Mouse (Mus musculus) right cerebral cortex, postnatal 25 days (tissue): ENCODE measurements at regions not wholly inside any gene's neighbourhood (a gene's known extent, or its start where the extent isn't known, plus 50 kb on each side); places are given as distances from the start of the nearest gene placed in this dataset.
A peak's percentile ranks its signal among the peaks of the same experiment; 100 is the strongest.
"Not testable (repeated sequence)": the region's sequence is repeated elsewhere in the genome, so short reads cannot be mapped to it uniquely, and the experiment has no call there.

ENCODE experiments used
- DNase-seq: peaks from one replicate; pipeline ENCODE4 v3.0.0; 2022

DNA sequence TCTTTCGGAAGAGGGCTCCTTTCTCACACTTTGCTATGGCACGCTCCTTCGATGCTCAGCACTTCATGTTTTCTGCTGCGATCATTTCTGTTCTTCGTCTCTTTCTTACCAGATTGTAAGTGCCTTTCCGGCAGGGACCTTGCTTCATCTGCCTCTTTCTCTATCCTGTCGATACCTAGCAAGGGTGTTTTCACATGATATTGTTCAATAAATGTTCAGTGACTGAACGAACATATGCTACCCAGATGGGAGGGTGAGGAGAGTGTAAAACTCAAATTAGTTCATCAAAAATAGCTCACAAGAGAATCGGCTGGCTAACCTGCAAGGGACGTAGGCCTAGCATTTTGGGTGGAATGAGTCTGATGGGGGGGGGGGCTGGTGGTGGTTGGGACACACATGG is 272.5 kb downstream of the Etnk1 start:
- DNase-seq = no peak

DNA sequence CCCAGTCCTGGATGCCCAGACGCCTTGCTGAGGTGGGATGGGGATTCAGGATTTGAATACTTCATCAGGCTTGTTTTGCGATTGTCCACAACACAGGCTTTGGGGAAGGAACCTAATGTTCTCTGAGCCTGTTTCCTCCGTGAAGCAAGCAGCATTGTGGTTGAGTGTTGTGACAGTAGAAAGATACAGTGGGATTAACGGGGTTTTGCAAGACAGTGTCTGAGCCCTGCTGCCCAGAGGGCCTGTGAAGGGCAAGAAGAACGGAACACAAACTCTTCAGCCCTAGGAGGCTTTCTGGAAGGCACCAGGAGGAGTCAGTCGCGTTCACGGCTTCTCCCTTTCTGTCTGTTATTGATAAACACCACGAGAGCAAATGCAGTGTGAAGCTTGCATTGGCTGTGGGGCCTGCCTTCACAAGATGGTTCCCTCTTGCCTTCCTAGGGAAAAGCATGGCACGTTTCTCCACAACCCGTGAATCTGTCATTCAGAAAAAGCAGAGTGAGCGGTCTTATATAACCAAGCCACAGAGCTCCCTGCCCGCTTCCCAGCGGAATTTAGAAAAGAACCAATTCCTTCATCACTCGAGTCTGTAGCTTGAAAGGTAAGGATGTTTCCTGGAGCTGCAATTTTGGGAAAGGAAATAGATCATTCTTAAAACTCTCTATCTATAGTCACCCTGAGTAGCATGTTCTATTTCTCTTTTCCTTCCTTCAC is 273.4 kb downstream of the Etnk1 start:
- DNase-seq = no peak

DNA sequence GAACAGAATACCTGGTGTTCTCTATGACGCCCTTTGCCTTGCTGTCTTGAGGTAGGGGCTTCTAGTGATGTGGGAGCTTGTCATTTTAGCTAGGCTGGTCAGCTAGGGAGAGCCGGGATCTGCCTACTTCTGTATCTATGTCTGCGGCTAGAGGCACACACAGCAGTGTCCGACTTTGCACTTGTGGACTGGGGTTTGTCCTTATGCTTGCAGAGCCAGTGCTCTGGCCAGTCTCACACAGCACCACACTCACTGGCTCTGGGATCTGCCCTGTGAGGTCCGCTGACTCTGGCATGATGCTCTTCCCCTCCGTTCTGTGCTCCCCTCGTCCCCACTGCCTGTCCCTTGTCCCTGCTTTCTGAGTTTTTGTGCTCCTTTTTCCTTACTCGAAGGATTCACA is 275.3 kb downstream of the Etnk1 start:
- no peak for DNase-seq

DNA sequence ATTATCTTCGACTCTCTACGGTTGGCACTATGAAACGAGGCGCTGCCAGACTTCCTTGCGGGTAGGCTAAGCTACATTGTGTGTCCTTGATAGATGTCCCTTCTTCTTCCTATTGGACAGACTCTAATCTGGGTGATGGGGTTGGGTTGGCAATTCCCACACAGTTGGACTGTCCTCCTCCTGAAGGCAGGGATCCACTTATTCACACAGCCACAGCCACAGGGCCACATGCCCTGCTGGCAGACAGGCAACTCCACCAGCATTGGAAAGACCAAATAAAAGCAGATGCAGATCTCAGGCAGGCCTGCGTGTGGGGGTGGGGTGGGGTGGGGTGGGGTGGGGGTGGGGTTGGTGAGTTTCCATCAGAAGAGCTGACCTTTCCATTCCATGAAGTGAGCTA is 276.4 kb downstream of the Etnk1 start:
- no peak for DNase-seq

DNA sequence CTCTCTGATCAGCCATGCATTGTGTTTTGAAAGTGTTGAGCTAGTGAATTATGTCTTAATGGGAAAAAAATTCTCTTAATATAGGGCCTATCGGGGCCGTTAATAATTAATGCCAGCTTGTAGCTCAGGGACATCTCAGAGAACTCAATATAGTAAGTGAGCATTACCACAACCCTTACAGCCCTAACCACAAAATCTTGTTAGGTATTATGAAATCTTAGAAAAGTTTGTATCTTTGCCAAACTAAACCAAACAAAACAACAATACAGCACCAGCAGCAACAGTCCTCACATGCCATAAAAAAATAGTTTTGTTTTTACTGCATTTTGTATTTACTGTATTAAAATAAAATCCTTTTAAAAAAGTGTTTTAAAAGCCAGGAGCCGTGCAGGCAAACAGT is 277.8 kb downstream of the Etnk1 start:
- DNase-seq = no peak

DNA sequence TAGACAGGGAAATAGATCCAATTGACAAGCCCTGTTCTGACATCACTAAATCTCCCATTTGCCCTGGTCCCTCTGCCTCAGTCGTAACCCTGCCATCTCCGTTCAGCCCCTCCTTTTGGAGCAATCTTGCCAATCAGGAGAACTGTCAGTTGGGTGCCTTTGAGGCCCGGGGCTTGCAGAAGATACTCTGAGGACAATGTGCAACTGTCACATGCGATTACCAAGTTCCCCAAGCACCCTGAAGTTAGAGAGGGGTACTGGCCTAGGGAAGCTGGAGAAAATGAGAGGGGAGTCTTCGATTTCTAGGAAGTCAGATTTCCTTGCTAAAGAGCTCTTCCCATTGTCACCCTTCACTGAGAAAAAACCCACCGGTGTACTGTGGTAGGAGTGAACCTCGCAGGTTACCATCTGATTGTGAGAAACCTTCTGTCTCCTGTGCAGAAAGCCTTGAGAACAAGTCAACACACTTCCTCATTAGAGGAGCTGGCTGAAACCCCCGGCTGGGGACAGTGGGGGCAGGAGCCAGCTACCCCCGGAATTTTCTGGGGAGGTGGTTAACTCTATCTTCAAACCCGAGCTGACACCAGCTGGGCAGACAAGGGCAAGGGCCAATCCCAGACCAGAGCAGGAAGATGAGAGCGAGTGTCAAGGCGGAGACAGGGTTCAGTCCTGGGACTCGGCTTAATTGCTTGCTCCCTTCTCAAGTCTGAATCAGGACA is 279.0 kb downstream of the Etnk1 start:
- DNase-seq = no peak

DNA sequence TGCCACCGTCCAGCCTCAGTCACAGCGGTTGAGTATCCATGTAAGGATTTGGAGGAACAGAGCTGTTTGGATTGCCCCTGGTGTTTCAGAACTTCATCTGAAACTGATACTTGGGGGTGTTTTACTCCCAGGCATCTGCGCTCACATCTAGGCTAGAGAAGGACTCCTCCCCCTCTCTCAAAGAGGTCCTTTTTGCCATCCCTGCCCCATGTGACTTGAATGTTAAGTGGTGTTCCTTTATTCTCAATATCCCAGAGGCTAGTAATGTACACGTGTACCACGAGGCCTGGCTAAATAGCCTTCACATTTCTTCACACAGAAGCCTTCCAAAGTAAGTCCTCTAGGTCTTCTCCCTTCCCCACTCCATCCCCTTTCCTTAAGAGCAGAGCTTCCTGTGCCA is 280.0 kb downstream of the Etnk1 start:
- no peak for DNase-seq

DNA sequence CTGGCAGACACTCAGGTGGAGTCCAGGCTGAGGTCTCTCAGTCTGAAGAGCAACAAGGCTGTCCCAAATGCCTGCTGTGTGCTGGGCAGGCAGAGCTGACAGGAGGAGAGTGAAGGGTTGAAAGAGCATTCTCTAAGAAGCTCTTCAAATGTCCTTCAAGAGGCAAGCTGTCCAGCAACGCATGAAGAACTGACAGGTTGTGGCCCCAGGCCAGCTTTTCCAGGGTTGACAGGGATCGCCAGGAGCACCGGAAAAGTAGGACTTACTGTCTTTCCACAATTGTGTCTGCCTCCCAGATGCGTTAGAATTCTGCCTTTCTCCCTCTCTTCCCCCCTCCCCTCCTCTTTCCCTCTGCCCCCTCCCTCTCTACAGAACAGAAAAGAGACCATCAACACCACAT is 282.1 kb downstream of the Etnk1 start:
- no peak for DNase-seq

DNA sequence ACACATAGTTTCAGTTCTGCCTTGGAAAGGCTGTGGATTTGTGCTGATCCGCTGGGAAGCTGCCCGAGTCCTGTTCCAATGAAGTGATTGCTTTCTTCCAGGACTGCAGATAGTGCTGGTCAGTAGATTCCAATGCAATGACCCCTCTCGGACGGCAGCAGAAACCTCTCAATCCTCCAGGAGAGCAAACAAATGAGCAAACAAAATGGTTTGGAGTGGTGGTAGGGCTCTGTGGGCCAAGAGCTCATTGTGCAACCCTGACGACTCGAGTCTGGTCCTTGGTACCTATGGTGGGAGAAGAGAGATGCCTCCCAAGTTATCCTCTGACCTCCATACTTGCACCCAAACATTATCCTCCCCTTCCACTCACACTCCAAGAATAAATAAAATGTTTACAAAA is 284.8 kb downstream of the Etnk1 start:
- DNase-seq = no peak

DNA sequence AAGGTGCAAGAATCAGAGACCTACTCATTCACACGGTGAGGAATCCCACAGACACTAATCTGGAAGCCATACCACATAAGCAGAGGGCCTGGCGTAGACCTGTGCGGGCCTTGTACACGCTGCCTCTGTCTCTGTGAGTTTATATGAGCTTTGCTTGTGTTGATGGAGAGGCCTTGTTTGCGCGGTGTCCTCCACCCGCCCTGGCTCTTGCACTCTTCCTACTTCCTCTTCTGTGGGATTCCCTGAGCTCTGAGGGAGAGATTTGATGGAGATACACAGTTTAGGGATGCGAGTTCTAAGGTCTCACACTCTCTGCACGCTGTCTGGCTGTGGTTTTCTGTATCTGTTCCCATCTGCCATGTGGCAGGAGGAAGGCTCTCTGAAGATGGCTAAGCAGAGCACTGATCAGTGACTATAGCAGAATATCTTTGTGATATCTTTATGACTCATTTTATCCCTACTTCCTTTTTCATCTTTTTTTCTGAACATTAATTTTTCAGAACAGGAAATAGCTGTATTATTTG is 287.7 kb downstream of the Etnk1 start:
- no peak for DNase-seq

DNA sequence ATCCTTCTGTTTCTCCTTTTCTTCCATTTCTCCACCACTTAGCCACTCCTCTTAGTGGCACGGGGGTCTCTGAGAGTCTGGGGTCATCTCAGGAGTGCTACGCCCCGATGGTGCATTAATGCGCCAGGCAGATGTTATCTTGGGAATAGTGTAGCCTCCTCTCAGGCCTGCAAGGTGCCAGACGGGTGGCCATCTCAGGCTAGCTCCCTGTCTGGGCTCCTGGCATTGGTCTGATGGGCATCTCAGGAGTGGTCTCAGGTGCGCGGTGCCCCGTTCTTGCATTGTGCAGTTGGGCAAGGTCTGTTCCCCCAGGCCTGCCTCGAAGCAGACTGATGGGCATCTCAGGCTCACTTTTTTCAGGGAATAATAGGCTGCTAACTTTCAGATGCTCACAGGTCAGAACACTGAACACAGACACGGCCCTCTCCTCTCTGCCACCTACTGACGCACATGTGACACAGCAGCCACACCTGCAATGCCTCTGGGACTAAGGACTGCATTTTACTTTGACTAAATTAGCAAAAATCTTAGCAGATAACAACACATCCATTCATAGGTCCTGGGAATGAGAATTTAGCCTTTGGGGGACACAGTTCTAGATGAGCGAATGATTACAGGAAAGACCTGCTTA is 298.0 kb downstream of the Etnk1 start:
- DNase-seq = no peak

DNA sequence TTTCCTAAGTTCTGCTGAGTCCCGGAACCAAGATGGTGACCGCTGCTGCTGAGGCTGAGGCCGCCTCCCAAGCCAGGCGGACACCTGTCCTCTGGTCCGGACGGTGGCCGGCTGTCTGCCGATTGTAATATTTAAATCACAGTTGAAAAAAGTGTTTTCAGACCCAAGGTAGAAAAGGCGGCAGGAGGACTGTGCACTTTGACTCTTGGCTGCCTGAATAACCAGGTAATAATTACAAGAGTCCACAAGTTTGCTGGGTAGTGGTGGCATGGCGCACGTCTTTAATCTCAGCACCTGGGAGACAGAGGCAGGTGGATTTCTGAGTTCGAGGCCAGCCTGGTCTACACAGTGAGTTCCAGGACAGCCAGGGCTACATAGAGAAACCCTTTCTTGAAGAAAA is 305.7 kb downstream of the Etnk1 start:
- DNase-seq = not testable (repeated sequence)

DNA sequence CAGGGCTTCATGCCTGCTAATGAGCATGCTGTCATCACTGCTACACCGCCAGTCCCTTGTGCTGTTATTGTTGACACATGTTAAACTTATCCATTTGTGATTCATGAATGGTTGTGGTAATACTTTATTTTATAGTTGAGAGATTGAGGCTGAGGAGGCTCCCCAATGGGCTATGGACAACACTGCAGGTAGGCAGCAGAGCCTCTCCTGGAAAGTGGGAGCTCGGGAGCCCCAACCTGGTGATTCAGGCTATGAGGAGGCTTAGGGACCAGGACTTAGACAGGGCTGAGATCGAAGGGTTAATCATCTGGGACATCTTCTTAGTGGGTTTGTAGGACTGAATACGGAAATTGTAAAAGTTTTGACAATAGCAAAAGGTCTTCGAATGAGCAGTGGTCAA is 307.4 kb downstream of the Etnk1 start:
- no peak for DNase-seq

DNA sequence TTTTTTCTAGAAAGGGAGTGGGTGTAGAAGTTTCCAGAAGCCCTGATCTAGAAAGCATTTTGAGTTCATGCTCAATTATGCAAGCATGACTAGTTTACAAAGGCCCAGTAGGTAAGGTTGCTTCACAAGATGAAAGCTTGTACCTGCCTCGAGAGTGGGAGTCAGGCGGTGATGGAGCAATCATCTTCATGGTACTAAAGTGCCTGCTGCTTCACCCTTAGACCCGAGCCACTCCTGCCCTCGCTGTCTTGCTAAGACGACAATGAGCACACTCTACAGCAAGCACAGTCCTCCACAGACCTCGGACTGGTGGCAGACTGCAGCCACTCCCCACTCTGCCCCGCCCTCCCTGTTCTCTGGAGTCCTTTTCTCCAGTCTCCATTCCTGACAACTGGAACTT is 308.3 kb downstream of the Etnk1 start:
- DNase-seq = no peak

DNA sequence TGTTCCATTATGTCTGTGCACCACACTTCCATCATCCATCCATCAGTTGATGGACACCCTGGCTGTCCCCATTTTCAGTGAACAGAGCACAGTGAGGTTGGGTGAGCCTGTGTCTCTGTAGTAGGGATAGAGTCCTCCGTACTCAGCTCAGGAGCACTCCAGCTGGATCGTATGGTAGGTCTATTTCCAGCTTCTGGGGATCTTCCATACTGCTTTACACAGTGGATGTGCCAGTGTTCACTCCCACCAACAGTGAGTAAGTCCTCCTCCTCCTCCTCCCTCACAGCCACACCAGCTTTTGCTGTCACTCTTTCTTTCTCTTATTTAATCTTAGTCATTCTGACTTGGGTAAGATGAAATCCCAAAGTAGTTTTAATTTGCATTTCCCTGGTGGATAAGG is 310.4 kb downstream of the Etnk1 start:
- DNase-seq = peak; percentile 55

DNA sequence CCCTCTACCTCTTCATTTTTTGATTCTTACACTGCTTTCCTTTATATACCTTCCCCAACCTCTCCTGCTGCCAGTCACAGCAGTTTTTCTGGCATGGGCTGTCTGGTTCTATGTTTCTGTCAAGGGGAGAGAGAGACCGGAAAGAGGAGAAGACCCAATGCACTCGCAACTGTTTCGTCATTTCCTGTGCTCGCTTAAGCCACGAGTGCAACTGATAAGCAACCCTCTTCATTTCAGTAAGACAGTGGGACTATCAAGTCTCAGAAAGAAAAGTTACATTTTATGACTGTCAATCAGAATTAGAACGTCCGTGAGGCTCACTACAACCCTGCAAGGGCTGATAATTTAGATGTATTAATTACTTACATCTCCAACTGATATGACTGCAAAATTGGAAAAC is 312.2 kb downstream of the Etnk1 start:
- no peak for DNase-seq

DNA sequence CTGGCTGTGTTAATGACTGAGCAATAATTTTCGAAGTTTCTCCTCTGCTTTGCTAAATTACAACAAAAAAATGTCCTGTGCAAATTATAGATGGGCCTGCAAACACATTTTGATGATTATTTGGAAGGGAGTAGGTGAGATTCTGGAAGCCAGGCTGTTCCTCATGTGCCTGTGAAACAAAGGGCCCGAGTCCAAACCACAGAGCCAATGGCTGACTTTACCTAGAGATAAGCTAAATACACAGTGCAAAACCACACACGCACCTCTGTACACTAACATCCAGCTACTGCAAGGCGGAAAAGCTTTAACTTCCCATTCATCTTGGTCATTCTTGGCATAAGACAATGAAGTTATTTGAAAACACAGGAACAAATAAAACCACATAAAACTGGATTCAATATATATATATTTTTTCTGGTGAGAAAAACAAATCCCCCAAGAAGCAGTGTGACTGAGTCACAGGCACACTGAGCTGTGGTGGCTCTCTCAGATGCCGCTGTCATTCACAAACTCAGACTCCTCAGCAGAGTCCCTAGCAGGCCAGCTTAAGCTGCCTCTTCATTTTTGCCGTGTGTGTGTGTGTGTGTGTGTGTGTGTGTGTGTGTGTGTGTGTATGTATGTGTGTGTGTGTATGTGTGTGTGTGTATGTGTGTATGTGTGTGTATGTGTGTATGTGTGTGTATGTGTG is 312.8 kb downstream of the Etnk1 start:
- DNase-seq = no peak

DNA sequence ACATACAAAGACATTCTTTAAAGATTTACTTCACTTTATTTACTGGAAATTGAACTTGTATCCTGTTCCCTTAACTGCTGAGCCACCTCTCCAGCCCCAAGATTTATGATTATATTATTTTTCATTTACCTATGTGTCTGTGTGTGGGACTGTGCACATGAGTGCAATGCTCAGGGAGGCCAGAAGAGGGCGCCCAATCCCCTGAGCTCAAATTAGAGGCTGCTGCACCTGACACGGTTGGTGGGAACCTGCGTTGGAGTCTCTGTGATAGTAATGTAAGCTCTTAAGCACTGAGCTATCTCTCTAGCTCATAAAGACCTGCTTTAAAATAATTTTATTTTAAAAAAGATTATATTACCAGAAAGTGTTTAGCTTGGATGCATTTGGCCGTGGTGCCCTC is 315.3 kb downstream of the Etnk1 start:
- no peak for DNase-seq

DNA sequence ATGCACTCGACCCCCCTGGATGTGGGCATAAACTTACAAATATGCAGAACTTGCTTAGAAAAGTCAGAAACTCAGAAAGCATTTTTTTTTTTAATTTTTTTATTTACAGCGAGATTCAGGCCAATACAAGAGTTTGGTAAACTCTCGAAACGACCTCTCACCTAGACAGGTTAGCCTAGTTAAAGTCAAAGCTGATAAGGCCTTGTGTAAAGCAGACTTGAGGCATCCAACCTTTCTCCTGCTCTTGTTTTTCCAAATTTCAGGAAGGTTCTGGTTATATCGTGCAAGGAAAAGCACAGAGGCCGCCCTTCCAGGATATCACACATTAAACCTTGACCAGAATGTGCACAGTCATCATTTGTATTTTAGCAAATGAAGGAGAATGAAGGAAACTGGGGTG is 315.8 kb downstream of the Etnk1 start:
- no peak for DNase-seq

DNA sequence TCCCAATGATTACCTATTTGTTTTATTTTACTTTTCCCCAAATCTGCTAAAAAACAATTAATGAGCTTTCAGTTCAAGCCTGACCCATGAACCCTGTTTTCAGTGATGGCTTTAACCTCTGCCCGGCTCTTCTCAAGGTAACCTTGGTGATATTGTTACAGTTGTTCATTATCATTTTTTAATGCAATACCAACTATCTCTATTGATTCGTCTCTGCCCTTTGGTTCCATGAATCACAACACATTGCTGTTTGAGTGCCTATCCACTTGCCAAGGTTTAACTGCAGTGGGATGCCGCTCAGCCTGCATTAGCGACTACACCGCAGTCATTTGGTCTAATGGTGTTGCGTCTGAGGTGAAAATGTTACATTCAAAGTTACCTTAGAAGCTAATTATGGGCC is 317.9 kb downstream of the Etnk1 start:
- no peak for DNase-seq

DNA sequence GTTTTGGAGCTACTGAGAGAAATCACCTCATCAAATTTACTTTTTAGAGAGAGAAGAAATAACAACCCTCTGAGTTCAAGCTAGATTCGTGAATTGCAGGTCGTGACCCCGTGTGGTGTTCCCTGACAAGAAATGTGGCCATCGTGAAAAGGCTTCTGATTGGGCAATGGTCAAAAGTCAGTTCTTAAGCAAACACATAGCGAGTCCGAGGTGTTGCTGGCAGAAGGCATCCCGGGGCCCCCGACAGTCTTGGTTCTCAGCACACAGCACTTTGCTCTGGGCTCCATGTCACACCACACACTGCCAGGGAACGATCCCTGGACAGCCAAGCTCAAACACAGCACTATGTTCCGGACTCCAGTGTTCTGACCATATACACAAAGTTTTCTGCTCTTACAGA is 320.0 kb downstream of the Etnk1 start:
- DNase-seq = no peak

DNA sequence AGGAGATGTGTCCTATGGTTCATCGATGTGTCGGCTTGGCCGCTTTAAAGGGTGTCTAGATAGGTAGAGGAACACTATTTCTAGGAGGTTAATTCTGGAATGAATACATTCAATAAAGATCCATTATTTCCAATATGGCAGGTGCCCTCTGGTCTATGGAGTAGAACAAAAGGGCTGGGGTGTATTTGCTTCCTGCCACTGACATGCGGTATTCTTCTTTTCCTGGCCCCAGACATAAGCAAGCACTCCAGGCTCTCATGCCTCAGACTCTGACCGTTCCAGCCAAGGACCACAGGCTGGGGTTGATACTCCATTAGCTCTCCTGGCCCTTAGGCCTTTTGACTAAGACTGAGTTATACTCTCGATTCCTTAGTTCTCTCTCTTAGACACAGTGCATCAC is 323.0 kb downstream of the Etnk1 start:
- no peak for DNase-seq

DNA sequence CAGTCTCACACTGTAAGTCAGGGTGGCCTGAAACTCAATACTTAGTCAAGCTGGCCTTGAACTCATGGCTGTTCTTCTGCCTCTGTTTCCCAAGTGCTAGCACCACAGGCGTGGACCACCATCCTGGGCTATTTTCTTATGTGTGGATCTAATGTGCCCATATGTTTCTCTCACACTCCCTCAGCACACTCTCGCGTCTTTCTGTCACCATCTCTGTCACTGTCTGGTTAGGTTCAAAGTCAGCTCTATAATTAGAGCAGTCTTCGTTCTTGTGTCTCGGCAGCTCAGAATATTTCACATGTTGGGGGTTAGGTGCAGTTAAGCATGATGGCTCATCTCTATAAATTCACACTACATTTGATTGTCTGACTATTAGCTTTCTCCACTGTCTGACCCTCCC is 324.4 kb downstream of the Etnk1 start:
- DNase-seq = no peak

DNA sequence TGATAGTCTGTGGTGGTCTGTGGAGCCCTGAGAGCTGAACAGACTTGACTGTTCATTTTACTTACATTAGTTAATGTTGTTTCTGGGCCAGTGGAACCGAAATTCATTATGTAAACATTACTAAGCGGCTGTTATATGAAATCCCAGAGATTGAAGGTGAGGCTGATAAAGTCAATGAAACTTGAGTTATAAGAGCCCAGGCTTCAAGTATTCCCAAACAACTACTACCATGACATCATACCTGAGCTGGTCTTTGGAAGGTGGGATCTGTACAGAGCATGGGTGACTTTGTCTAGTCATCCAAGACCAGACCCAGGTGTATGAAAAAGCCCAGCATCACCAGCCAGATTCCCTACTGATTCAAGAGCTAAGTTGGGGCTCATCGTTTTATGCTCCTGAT is 326.5 kb downstream of the Etnk1 start:
- DNase-seq = no peak
